Mouse (Mus musculus) frontal cortex, adult 2 months (tissue): ENCODE measurements at regions not wholly inside any gene's neighbourhood (a gene's known extent, or its start where the extent isn't known, plus 50 kb on each side); places are given as distances from the start of the nearest gene placed in this dataset.
A peak's percentile ranks its signal among the peaks of the same experiment; 100 is the strongest.

Experiments used
- DNase-seq, 2 experiments: peaks; one replicate each; pipeline ENCODE4 v3.0.0; 2022; ENCODE audit warnings: low spot score in 1 of 2; ENCODE audit errors: extremely low spot score in 1 of 2

GRCm38 (mm10) chr19:6684921-6685320 is 142.1 kb upstream of the Slc22a12 start:
- DNase-seq = no peak

DNA sequence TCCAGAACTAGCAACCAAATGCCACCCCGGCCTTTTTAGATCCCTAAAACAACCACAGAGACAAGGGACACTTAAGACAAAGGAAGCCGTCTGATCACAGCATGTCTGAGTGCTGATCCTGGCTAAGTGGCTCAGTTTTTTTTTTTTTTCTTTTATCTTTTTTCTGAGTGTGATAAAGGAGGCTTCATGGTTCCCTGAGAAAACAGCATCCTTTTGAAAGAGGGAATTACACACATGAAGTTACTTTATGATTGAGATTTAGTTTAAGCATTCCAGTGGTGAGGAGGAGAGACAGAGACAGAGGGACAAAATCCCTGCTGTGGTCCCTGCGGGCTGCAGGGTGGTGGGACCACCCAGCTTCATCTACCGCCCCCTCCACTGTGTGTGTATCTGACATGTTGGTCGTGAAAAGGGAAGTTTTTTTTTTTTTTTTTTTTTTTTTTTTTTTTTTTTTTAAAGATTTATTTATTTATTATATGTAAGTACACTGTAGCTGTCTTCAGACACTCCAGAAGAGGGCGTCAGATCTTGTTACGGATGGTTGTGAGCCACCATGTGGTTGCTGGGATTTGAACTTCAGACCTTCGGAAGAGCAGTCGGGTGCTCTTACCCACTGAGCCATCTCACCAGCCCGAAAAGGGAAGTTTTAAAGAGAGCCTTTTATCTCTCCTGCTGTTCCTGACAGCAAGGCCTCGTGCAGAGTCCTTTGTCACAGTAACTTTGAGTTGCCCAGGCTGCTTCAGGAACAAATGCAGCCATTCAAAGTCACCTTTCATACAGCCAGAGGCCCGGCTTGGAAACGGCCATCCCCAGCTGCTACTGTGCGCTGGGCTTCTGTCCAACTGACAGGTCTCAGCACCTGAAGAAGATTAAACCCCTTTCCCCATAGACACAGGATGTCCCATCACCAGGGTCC is 136.8 kb upstream of the Slc22a12 start:
- DNase-seq = no peak

DNA sequence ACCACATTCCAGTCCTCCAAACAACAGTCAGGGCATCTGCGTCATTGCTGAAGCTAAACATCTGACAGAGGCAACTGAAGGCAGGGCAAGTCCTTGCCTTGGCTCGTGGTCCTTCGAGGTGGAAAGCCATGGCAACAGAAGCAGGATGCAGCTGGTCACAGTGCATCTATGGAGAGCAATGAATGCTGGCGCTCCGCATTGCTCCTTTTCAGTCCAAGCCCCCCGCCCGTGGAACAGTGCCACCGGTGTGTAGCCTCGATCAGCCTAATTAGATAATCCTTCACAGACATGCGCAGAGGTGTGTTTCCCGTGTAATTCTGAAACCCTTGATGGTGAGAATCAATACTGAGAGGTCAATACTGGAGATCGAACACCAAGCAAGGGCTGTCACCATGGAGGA is 134.7 kb upstream of the Slc22a12 start:
- DNase-seq = no peak

GRCm38 (mm10) chr19:6675586-6675985 is 132.8 kb upstream of the Slc22a12 start:
- DNase-seq = no peak

DNA sequence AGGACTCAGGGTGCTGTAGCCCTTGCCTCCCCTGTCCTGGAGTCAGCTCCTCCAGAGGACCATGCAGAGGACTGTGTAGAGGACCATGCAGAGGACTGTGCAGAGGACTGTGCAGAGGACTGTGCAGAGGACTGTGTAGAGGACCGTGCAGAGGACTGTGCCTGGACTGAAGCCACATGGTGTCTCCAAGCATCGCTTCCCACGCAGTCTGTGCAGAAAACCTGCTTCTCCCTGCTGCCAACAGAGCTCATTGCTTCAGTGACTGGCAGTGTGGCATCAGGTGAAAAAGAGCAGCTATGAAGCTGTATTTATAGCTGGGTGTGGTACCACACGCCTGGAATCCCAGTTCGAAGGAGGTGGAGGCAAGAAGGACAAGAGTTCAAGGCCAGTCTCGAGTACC is 128.9 kb upstream of the Slc22a12 start:
- DNase-seq = peak; percentile 76 to 77

DNA sequence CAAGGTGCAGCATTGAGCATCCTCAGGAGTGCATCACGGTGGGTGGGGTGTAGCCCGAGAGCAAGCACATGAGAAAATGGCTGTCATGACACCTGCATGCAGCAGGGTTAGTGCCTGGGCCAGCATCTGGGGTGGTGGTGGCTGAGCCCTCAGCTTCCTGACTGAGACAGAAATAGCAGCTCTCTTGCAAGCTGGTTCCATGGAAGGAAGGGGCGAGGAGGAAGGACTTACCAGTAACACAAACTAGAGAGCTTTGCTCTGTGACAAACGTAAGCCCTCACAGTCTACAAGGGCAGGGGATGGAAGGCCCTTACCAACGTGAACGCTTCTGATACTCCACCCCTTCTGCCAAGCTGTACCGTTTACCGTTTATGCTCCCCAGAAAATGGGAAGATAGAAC is 127.0 kb upstream of the Slc22a12 start:
- DNase-seq = peak in 1 of 2 experiments; percentile 33

DNA sequence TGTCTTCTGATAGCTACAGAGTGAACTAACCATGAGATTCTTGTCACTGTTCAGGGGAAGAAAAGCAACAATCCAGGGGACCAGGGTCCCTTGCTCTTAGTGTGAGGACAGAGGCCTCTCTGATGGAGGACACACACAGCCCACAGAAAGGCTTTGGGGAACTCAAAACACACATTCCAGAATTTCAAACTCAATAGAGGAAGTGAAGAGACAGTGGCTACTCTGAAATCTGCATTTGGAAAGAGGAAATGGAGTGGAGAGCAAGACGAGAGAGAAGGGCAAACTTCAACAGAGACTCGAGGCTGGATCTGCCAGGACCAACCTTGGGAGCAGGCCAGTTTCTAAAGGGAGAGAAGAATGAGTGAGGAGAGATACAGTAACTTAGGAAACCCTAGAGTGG is 125.7 kb upstream of the Slc22a12 start:
- no peak for DNase-seq

- no peak for DNase-seq
Observed at GRCm38 (mm10) chr19:6666187-6666722, 123.4 kb upstream of the Slc22a12 start.

- no peak for DNase-seq
Observed at GRCm38 (mm10) chr19:6665264-6666054, 122.6 kb upstream of the Slc22a12 start.

DNA sequence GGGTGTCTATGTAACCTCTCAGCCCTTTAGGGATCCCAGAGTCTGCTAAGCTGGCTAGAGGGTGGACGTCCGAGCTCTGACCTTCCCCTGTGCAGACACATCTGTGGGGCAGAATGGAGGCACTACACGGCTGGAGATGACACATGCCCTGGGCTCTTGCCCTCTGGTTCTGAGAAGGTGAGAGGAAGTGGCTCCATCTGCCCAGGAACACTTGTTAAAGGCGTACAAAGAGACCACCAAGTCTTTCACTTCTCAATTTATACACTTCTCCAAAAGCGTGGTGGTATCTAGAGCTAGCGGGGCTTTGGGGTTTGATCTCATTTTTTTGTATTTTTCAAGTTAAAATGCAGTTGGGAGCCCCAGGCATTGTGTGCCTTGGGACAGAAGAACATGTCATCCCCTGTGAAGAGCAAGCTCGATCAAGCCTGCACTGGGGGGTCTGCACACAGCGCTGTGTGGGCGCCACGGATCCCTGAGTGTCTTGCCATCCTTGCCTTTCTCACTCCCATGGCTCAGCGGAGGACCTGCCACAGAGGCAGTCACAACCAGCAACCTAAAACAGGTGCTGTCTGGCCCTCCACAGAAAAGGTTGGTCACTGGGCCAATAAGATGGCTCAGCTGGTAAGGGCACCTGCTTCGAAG is 121.6 kb upstream of the Slc22a12 start:
- no peak for DNase-seq

- DNase-seq = peak; percentile 68 to 96
Observed at GRCm38 (mm10) chr19:6663391-6663790, 120.6 kb upstream of the Slc22a12 start.

DNA sequence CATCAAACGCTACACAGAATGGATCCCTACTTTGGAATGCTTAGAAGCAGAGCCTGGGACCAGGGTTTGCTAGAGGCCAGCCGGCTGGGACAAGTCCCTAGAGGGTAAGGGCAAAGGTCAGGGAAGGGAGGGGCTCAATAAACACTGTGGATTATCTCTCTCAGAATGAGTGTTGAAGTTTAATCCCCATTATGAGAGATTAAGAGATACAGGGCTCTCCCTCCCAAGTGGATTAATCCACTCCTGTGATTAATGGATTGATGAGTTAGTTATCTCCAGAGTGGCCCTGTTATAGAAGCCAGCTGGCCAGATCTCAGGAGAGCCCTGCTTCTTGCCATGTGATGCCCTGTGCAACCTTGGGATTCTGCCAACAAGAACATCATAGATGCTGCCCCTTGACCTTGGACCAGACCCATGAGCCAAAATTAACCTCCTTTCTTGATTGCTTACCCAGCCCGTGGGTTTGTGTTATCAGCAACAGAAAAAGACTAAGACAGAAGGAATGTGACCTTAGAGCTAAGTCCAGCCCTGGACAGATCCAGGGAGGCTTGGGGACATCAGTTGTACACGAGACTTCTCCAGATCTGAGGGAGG is 119.6 kb upstream of the Slc22a12 start:
- DNase-seq = no peak

GRCm38 (mm10) chr19:6661508-6661871 is 118.7 kb upstream of the Slc22a12 start:
- DNase-seq = no peak

DNA sequence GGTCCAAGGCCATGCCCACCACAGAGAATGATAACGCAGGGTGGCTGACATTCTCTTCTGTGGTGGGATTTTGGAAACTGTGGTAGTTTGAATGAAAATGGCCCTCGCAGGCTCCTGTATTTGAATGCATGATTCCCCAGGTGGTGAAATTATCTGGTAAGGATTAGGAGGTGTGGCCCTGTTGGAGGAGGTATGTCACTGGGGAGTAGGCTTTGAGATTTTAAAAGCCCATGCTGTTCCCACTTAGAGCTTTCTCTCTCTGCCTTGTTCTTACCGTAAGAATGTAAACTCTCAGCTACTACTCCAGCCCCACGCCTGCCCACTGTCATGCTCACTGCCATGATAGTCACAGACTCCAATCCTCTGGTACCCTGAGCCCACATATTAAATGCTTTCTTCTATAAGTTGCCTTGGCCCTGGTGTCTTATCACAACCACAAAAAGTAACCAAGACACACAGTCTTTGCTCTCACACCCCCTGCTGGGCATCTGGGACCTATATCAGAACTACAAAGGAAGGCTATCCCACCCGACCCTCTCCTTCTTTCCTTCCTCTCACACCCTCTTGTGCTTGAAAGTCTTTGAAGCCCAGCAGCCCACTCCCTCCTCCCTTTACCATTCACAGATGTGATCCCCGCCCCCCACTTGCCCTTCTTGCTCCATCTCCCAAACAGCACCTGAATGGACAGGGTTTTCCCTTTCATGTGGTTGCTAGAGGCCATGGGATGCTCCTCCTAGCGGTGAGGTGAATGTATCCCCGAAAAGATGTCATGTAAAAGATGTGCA is 118.1 kb upstream of the Slc22a12 start:
- DNase-seq = no peak

DNA sequence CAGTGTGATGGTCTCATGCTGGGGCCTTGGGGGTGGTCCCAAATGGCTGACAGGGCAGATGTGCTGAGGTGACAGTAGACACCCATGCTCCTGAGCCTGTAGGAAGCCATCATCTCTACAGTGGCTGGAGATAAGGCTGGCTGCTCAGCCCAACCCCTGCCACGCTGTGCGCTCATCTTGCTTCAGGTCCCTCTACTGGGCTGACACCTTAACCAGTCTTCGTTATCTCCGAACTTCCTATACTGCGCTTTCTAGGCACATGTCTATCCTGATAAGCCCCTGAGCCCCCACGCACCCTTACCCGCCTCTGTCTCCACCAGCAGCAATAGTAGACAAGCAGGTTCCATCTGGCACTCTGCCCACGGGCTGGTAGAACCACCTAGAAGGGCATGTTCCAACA is 117.3 kb upstream of the Slc22a12 start:
- no peak for DNase-seq

DNA sequence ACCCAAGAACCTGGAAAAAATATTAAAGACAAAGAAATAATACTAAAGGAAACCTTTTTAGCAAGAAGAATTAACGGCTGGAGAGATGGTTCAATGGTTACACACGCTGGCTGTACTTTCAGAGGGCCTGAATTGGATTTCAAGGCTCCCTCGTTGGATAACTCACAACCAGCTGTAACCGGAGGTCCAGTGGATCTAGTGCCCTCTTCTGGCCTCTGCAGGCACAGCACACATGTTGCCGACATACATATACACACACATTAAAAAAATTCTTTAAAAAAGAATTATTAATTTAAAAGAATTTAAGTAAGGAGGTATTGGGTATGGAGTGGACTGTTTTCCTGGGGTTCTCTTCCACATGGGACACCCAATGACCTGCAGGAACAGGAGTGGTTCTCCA is 111.7 kb upstream of the Slc22a12 start:
- DNase-seq = no peak

GRCm38 (mm10) chr19:6652775-6653174 is 109.9 kb upstream of the Slc22a12 start:
- DNase-seq = no peak

DNA sequence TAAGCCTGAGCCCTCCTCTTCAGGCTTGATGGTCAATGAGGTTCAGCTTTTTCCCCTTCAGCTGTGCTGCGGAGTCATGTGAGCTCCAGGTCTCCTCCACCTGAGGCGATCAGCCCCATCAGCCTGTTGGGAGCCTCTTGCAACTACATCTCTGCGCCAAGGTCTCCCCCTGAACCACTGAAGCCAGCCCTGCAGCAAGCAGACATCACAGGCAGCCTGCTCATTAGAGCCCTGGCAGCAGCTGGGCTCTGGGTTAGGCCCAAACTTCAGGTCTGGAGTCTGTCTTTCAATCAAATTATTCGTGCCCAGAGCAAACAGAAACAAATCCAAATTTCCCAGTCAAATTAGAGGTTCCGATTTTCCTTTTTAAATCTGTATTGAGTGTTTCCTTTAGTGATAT is 108.4 kb upstream of the Slc22a12 start:
- no peak for DNase-seq

DNA sequence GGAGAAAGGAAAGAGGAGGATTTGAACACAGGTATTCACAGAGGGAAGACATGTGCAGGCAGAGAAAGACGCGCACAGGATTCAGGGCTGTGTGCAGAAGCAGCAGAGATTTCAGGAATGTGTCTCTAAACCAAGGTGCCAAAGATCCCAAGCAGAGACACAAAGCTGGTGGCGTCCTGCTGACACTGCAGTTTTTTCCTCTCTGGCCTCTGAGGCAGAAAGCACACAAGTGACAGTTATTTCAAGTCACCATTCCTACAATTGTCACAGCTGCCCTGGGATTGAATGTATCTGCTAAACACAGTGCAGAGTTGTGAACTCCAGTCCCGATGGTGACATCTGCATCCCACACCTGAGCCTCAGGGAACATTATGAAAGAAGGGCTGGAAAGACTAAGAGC is 107.1 kb upstream of the Slc22a12 start:
- DNase-seq = no peak

- DNase-seq = no peak
Observed at GRCm38 (mm10) chr19:6647686-6648085, 104.9 kb upstream of the Slc22a12 start.
